In the genomic region with DNA sequence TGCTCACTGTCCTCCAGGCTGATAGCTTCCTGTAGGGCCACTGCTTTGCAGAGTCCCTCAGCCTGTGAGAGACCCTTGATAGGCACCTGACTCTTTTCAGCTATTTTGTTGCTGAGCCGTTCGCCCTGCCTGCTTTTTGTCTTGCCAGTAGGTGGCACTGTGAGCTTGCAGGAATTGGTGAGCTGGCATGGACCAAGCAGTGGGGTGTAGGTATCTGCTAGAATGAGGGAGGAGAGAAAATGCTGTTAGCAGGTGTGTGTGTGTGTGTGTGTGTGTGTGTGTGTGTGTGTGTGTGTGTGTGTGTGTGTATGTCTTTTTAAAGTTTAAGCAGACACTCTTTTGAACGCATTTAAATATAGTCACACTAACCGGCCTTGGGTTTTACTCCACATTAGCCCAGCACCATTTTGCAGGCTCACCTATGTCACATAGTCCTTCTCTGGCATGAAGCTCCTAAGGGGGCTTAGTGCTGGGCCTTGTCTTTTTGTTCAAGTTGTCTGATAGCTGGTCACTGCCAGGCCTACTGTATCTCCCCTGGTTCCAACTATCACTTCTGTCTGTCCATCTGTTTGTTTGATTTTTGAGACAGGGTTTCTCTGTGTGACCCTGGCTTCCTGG, we compare ENCODE assay signal across 9 mouse cellular contexts. TPM values are rescaled to one million over a fixed set of nuclear protein-coding genes. Genes with fewer than 3 reads are reported as not detected.
DNase-seq lines count a peak whose midpoint lies in the region; ATAC-seq lines count a peak whose summit lies in the region.
"Had no signal": no experiment of that assay in that cellular context is flagged by ENCODE, and none has a peak within 500 bp of the region (broad histone marks: within the 10 kb centered on the region; RNA-seq: fewer than 3 reads in every experiment).

No protein-coding gene starts in this region.

- WGBS in midbrain, embryonic 10.5 days: 23% methylated on average over 4 of the region's 4 CpGs

- H3K36me3 ChIP-seq in midbrain, embryonic 10.5 days: no peaks in the 10 kb centered on the region

- ATAC-seq in inflammation-experienced regulatory T-cells, adult 6 months: peak; percentile 72

- peaks cover 7% of the 10 kb centered on the region; the same call in 1 of the 2 replicates for H3K4me1 ChIP-seq in midbrain, embryonic 10.5 days

- H3K27ac ChIP-seq in midbrain, embryonic 10.5 days (replicated peaks): no peak overlapping the region

- H3K9me3 ChIP-seq in midbrain, embryonic 10.5 days (replicated peaks): no peaks in the 10 kb centered on the region

- H3K4me3 ChIP-seq in midbrain, embryonic 10.5 days: no peak overlapping the region
- H3K4me3 ChIP-seq: myocyte had no signal

- peaks cover 14% of the 10 kb centered on the region; the same call in 1 of the 2 replicates for H3K27me3 ChIP-seq in midbrain, embryonic 10.5 days (ENCODE audit: low read depth, poor library complexity, severe bottlenecking)

- DNase-seq in T-cell, adult 2 months (ENCODE audit: low spot score): peak; percentile 79
- peak; percentile 69 for DNase-seq in cerebellum, adult 8-10 months
- DNase-seq in frontal cortex, postnatal 10 days (ENCODE audit: low spot score in 2 of 2): peak; percentile 64 to 77
- peak; percentile 57 to 62 for DNase-seq in left cerebral cortex, adult 8-10 months (ENCODE audit: low spot score in 2 of 2)
- DNase-seq in midbrain, embryonic 10.5 days (ENCODE audit: low spot score): peak; percentile 75
- peak; percentile 79 for DNase-seq in right cerebral cortex, postnatal 4 days
- peak; percentile 40 for DNase-seq in yolk sac, embryonic 10.5 days (ENCODE audit: low spot score)

RNA-seq across cellular contexts. Expression of a gene that starts 3.4 kb away (rescaled TPM):
- polyA plus RNA-seq in inflammation-experienced regulatory T-cells, adult 6 months (2017; shearing (Covaris generic)): not detected
- not detected for total RNA-seq in left cerebral cortex, adult 8-10 months (2022)
- polyA plus RNA-seq in midbrain, embryonic 10.5 days (2016; fragmentation: Nextera tagmentation; extraction: Ambion mirVana): not detected in 2 replicates

RNA-seq across cellular contexts. Expression of a gene that starts 51.6 kb away (rescaled TPM):
- 10 to 100 TPM in 2 of 3 experiments, 1 to 10 TPM in 1; 3.4 to 20.1 (median 11.6) TPM for polyA plus RNA-seq in inflammation-experienced regulatory T-cells, adult 6 months (2017; shearing (Covaris generic))
- total RNA-seq in left cerebral cortex, adult 8-10 months (2022): under 1 TPM in 1 of 4 experiments, not detected in 3; 0.20 TPM
- polyA plus RNA-seq in midbrain, embryonic 10.5 days (2016; fragmentation: Nextera tagmentation; extraction: Ambion mirVana): 0.05 TPM in 1 of 2 replicates, not detected in the other
